Mouse (Mus musculus) cerebellum, adult 11 months (tissue): Measurements from ENCODE around the gene Hdac7.

Experiments
- DNase-seq: peaks from one replicate; pipeline ENCODE4 v3.0.0; 2022

Hdac7 gene

DNA sequence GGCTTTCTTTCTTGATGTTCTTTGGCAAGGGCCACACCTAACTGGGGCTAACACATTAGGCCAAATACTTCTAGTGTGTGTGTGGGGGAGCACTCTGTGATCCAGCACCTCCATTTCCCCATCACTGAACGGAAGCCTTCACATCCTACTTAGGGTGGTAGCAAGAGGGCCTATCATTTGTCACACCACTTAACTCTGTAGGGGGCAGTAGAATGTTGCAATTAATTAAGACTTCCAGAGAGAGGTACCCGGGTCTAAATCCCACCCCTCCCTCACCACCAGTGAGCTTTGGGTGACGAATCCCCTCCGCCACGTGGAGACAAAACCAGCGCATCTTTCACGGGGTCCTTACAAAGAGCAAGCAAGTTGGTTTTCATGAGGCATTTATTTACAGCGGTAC lies 9.8 kb upstream of the Hdac7 start:
- no peak for DNase-seq

DNA sequence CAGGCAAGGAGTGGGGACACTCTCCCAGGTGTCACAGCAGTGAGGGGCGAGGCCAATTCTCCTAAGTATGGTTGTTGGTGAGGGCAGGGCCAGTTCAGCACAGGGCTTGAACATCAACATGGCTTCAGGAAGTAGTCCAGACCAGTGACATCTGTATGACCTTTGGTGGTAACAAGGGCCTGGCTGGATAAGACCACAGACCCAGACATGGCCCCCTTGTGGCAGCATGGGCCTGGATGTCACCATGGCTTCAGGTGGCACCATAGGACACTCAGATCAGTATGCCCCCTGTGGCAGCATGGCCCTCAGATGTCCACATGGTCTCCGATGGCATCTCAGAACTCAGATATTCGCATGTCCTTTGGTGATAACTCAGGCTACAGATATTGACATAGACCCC lies 8.0 kb upstream of the Hdac7 start:
- DNase-seq: no peak

DNA sequence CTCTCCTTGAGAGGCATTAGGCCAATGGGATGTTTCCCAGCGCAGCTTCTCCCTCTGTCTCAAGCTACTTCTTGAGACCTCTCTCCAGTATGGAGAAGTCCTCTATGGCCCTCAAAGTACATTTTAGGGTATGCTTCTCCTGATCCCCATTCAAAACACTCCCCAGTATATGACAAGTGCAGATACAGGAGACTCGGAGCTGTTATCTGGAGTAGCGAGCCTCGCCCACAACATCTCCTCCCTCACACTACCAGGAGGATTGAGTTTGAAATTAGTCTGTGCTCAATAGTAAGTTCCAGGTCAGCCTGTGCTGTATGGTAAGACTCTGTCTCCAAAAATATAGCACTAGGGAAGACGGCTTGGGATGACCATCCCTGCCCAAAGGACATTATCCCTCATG lies 6.7 kb upstream of the Hdac7 start:
- no peak for DNase-seq

DNA sequence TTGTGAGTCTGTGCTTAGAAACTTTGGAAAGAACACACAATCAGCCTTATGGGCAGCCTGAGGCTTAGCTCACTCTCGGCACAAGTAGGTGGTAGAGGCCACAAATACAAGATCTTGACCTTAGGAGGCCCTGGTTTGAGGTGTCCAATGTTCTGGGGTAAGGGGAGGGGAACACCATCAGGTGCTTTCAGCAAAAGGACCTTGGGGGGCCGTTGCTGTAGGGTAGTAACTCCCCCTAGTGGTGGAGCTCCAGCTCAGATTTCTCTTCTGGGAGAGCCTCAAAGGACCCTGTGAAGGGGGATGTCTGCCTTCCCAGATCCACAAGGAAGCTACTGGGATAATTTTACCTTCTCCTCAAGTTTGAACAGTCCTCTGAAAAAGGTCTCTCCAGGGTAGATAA lies 6.1 kb upstream of the Hdac7 start:
- no peak for DNase-seq

DNA sequence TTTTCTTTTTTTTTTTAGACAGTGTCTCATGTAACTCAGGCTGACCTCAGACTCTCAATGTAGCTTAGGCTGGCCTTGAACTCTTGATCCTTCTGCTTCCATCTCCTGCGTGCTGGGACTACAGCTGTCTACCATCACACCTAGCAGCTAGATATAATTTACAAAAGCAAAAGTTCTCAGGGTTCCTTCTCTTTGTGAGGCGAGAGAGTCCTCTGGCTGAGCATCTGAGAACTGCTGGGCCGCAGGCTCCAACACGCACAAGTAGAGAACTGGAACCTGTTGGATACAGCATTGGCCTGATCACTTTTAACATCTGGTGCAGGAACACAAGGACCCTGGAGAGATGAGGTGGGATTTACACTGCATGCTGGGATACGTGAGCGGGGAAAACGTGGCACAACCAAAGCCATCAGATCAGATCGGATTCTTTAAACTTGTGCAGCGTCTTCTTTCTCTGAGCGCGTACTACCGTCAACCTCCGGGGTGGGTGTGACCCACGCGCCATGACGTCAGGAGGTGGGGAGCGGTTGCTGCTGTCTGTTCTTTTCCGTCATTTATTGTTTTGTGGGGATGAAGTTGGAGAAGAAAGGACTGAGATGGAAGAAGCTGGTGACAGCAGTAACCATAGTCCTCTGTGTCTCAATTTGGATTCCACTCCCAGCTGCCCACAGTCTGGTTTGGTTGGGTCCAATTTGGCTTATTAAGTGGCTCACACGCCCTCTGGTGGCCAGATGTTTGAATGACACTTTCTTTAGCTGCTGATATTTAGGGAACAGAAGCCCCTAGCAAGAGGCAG lies 5.0 kb upstream of the Hdac7 start:
- peak; percentile 83 for DNase-seq

DNA sequence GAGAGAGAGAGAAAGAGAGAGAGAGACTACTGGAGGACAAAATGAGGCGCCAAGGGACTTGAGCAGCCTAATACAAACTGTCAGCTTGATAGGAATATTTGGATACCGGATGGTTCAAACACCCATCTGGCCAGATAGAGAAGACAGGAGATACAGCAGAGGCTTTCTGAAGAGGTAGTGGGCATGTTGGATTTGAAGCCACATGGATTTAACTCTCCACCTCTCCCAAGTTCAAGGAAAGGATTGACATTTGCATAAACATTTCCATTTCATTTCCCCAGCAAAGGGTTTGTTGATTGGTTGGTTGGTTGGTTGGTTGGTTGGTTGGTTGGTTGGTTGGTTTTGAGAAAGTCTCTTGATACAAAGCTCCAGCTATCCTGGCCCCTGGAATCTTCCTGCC lies 3.6 kb upstream of the Hdac7 start:
- DNase-seq: no peak

DNA sequence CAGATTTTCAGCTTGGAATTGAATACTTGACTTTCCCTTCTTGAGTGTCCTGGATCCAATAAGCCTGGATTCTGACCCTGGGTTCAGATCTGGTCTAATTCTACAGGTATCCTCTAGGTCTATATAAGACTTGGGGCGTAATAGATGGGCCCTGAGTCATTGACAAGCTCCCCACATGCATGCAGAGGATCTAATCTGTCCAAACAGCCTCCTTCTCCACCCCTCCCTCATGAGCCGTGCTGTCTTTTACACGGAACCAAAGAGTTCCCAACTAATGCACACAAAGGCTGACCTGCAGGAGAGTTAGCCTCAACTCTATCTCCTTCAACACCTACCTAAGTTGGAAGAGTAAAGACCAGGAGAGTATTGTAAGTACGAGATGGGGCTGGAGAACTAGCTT lies 3.0 kb upstream of the Hdac7 start:
- DNase-seq: no peak

DNA sequence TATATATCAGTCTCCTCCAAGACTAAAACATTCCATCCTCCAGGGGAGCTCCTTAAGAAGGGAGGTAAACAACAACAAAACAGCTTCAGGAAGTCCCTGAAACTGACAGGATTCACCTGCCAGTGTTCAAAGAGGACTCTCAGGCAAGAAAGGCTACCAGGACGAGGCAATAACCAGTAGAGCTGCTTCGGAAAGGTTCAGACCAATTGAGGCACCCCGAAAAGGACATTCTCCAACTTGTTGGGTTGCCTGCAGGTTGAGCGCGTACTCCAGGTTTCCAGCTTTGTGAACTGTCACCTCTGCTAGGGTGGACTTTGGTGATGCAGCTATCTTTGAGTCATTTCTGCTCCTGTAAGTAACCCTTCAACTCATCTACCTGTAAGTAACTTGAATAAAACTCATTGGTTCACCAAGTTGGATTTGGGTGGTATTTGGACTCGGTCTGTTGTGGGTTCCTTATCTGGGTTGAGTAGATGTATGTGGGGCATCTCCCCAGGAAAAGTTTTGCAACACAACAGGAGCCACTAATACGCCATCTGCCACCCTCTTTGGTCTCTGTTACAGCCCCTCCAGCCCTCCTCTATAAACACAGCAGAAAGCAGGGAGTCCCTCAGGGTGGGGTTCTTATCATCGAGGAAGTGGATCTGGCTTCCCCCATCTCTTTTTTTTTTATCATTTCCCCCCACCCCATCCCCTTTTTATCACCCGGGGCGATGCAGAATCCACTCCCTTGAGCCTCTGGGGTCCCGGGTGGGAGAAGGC lies 2.0 kb upstream of the Hdac7 start:
- DNase-seq: no peak

DNA sequence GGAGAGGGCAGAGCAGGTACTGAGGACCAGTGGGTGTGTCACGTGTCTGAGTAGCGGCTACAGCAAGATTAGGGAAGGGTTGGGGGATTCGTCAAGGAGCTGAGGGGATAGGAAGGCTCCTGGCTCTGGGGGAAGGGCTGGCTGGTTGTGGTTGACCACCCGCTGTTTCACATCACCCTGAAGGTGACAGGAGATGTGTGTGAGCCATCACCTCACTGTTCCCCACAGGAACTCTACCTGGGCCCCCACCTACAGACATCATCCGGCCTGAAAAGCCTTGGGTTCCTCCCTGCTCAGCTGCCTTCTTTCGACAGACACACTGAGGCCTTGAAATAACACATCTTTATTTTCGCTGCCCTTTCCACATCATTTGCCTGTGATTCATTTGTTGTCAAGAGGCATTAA lies 1.1 kb downstream of the Hdac7 start:
- DNase-seq: no peak

DNA sequence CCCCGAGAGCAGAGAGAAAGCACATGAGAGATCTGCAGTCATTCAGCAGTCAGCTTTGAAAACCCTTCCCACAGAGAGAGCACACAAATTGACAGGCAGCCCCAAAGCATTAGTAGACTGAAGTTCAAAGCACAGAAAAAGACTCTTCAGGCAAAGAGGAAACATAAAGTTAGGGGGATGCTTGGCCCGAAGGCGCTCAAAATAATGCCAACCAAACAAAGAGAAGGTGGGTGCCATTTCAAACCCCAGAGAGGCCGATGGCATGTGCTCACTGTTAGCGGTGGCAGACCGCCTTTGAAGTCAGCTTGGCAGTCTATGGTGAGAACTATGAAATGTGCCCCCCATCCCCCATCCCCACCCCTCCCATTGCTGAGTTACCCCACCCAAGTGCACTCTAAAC lies 2.2 kb downstream of the Hdac7 start:
- DNase-seq: no peak

DNA sequence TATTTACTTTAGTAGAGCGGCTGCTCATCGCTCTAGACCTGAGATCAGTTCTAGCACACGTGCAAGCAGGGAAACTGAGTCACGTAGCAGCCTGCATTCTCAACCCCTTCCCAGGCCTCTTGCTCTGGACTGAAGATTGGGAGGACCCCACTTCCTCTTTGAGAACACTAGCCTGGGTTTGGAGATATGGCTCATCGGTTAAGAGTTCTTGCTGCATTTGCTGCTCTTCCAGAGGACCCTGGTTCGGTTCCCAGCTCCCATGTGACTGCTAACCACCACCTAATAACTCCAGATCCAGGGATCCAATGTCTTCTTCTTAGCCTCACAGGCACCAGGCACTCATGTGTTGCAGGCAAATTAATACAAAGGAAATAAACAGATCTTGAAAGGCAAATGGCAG lies 2.9 kb downstream of the Hdac7 start:
- no peak for DNase-seq

DNA sequence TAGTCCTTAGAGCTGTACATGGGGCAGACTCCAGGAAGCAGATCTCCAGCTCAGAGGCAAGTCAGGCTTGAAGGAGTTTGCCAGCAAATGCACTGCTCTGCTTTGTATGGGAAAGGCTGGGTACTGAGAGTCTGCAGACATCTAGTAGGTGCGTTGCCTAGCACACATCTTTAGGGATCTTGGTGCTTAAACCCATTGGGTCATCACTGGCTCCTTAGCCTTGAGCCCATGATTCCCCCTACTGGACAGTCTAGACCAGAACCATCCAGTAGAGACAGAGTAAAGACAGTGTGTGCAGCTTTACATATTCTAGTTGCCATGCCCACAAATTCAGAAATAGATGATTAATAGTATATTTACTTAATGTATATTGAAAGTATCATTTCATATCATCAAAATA lies 3.5 kb downstream of the Hdac7 start:
- DNase-seq: no peak

DNA sequence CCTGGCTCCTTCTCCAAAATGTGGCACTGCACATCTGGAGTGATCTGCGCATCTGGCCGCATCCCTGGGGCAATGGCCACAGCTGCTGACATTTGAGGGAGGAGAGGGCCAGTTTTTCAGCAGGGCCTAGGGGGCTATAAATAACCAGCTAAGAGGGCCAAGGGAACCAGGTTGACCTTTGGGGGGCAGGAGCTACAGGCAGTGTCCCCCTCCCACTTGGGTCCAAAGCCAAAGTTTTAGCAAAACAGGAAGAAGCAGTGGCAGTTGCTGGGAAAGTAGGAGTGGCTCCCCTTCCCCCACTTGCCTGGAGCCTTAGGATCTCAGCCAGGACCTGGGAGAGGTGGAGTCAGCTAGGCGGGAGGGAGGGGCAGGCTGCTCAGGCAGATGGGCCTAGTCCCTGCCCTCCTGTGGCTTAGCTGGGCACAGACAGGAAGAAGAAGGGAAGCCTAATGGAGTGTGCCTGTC lies 4.3 kb downstream of the Hdac7 start:
- no peak for DNase-seq

DNA sequence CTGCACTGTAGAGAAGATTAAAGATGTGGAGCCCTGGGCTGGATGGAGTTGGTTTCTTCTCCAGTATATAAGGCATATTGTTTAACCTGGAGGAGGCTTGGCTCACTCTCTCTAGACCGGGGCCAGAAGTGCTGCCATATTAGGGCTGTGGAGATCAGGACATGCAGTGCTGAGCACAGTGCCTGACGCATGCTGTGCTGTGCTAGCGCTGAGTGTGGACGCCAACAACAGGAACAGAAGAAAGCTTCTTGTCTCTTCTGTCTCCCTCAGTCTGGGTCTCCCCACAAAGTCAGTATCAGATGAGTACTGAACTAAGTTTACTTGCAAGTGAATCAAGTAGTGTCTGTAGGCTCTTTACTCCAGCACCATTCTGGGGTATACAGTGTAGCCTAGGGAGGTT lies 4.8 kb downstream of the Hdac7 start:
- DNase-seq: no peak

DNA sequence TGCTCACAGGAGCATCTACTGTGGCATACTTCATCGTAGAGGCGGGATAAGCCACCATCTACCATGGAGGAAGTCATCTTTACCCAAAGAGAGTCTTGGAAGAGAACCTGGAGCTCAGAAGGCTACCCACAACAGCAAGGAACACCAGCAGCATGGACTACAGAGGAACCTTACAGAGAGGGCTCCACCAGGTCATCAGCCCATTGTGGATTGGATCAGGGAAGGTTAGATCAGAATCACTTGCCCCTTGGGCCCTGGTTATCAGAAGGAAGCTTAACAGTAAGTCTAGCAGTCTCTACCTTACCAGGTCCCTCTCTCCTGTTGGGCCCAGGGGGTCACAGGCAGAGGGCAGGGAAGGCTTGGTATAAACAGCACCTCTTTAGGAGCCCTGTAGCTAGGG lies 5.3 kb downstream of the Hdac7 start:
- DNase-seq: no peak

DNA sequence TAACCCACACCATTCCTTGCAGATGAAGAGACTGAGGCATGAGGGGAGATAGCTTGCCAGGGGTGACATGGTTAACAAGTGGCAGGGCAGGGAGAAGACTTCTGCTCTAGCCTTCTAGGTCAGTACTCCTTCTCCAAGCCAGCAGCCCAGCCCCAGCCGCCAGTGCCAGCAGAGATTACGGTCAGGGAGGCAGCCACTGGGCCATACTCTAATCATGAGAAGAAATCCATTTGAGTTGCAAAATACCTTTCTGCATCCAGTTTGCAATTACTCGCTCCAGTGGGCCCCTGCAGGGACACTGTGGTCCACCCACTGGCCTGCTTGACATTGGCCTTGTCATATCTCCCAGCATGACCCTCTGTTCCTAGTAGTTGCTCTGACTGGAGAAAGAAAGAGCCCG lies 5.9 kb downstream of the Hdac7 start:
- no peak for DNase-seq

DNA sequence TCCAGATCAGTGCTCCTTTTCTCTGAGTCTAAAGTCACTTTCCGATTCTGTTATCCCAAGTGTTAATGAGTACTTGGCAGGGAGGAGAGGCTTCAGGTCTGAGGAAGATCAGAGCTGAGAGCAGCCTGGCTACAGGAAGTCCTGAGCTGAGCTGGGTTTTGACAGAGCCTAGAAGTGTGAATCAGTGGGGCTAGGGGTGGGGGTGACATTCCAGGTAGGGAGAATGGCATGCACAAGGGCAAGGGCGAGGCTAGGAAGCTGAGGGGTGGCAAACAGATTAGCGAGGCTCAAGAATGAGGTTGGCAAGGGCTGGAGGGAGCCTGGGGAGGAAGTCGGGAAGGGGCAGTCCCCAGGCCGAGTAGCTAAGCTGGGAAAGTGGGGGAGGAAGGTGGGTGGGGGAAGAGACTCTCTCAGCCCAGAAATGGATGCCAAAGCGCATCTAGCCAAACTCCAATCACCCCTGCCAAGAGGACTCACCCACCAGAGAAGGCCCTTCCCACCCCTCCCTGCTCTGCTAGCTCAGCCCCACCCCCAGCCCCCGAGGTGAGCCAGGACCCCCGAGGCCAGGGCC lies 6.7 kb downstream of the Hdac7 start:
- DNase-seq: no peak

DNA sequence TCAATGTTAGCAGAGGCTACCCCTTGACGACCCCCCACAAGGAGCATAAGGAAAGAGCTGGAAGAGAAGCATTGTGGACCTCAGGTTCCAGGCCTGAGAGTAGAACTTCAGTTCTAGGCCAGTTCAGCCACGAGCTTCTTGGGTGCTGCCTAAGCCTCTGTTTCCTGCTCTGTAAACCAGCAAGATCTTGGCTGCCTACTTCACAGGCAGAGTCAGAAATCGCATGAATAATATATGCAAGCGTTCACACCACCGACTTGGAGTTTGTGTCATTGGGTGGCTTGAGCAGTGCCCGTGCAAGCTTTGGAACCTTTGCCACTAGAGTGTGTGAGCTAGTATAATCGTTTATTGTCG lies 7.4 kb downstream of the Hdac7 start:
- DNase-seq: no peak

DNA sequence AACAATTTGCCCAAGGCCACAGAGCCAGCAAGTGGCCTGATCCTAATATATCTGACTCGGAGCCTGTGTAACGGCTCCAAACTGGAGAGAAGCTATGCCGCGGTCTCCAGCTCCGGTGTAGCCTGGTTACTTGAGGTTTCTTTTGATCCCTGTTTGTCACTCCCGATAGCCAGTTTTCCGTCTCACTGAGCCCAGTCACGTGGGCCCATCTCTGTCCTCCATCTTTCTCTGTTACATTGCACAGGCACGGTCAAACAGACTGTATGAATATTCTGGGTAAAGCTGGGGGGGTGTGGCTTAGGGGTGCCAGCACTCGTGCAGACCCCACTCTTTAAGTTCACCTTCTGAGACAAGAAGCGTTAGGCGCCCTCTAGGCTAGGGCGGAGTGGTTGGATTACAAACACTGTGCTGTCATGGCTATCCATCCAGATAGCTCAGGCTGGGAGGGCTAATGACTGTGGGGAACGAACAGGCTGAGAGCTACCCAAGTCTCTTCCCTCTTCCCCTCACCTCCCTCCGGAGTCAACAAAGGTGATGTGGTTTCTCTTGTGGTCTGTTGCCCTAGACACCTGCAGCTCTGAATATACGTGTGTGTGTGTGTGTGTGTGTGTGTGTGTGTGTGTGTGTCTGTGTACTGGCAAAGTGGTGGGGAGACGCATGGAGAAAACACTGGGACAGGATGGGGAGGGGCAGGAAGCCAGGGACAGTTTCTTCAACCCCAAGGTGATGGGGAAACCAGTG lies 8.0 kb downstream of the Hdac7 start:
- DNase-seq: no peak

DNA sequence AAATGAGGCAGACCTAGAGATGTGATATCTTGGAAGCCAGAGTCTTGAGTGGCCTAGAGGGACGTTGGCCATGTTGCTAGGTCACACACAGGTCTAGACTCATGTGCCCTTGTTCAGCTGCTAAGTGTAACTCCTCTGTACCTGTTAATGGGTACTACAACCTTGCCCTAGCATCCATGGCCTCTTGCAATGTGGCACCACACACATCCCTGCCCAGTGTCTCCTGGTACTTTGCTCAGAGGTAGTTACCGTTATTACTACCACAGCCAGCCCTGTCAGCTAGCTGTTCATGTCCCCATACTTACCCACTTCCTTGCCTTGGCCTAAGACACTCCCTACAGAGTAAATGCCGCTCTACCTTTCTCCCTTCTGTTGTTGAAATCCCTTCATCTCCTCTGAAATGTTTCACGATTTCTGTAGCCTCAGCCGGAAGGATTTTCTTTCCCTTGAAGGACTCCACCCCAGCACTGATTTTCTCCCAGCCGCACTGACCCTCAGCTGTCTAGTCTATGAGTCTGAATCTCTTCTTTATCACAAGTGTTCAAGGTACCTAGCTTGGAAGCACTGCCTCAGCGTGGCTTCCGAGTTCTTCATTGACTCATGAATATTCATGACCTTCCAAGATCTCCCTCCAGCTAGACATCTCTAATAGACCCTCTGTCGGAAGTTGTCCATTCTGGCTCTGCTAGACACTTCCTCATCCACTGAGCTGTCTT lies 11.4 kb downstream of the Hdac7 start:
- DNase-seq: no peak

DNA sequence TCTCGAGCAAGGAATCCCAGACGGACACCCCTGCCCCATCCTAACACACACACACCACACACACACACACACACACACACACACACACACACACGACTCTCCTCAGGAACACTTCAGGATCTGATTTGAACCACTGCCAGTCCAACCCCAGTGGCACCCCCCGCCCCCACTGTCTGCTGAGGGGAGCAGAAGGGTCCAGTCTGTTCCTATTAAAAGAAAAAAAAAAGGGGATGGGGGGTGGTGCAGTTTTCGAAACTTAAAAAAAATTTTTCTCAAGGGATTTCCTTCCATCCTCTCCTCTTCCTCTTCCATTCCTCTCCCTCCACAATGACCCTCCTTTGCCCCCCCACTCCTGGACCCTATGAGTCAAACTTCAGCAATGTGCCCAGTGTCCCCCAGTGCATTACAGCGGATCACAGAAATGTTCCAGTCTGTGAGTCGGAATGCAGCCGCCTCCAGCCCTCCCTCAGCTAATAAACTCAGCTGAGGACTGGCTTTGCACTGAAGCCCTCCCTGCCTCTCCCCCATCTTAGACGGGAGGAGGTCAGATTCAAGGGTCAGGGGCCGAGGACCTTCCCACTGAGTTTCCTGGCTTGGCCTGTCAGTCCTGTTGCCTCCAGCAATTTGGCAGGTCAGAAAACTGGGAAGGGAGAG lies 12.2 kb downstream of the Hdac7 start:
- no peak for DNase-seq

DNA sequence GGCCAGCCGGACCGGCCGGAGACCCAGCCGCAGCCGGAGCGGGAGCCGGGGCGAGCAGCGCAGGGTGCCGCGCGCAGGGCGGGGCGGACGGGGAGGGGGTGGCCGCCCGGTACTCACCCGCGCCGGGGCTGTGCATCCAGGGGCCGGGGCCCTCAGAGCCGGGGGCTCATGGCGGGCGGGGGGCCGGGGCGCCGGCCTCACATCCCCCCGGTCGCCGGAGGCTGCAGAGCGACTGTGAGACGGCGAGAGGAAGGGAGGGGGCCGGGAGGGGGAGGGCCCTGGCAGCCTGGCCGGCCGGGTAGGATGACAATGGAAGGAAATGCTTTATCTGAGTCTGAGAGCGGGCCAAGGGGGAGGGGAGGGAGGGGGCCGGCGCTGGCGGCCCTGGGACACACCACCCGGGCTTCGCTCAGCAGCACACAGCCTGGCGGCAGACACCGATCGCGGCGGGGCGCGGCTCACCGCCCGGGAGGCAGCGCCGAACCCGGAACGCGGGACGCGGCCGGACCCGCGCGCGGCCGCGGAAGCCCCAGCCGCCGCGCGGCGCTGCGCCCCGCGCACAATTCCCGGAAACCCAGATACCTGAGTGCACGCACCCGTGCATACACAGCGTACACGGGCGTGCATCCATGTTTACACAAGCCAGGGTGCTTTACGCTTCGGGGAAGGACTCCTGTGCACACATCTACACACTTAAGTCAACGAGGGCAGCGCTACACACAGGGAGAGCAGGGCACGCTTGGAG lies 12.9 kb downstream of the Hdac7 start:
- peak; percentile 67 for DNase-seq
